Mouse (Mus musculus) heart, adult 11 months (tissue): ENCODE measurements around the gene Ash1l.
A peak's percentile ranks its signal among the peaks of the same experiment; 100 is the strongest.

Experiments used
- DNase-seq: peaks from one replicate; pipeline ENCODE4 v3.0.0; 2022

Gene Ash1l

GRCm38 (mm10) chr3:89092509-89093090 lies 142.2 kb downstream of the Ash1l start:
- DNase-seq = peak; percentile 90

- DNase-seq = peak; percentile 98
Measured at GRCm38 (mm10) chr3:89093175-89093574, 142.8 kb downstream of the Ash1l start, which contains the start of gene Rusc1. Gene Rusc1 (minus strand): TSS chr3:89093311.

- peak; percentile 90 for DNase-seq
Measured at GRCm38 (mm10) chr3:89094021-89094420, 143.6 kb downstream of the Ash1l start.

- peak; percentile 93 for DNase-seq
Measured at GRCm38 (mm10) chr3:89100811-89101210, 150.4 kb downstream of the Ash1l start, which contains the start of gene Gm43738. Gene Gm43738 (minus strand): TSS chr3:89101099.

- no peak for DNase-seq
Measured at GRCm38 (mm10) chr3:89101459-89101811, 151.0 kb downstream of the Ash1l start.

GRCm38 (mm10) chr3:89101812-89102494 lies 151.5 kb downstream of the Ash1l start, which contains the start of gene Fdps:
Gene Fdps (minus strand): TSS chr3:89101959.
- DNase-seq = peak; percentile 100

- peak; percentile 79 for DNase-seq
Measured at GRCm38 (mm10) chr3:89102495-89103290, 152.3 kb downstream of the Ash1l start.

GRCm38 (mm10) chr3:89103291-89103595 lies 152.8 kb downstream of the Ash1l start:
- DNase-seq = peak; percentile 44

- DNase-seq = no peak
Measured at GRCm38 (mm10) chr3:89106881-89107280, 156.5 kb downstream of the Ash1l start.

- DNase-seq = no peak
Measured at GRCm38 (mm10) chr3:89107545-89107944, 157.1 kb downstream of the Ash1l start.

- no peak for DNase-seq
Measured at GRCm38 (mm10) chr3:89108146-89108545, 157.7 kb downstream of the Ash1l start.

GRCm38 (mm10) chr3:89113058-89113457 lies 162.6 kb downstream of the Ash1l start:
- no peak for DNase-seq

- DNase-seq = peak; percentile 78
Measured at GRCm38 (mm10) chr3:89115522-89115921, 165.1 kb downstream of the Ash1l start.

GRCm38 (mm10) chr3:89123313-89123712 lies 172.9 kb downstream of the Ash1l start:
- DNase-seq = peak; percentile 90

- peak; percentile 87 for DNase-seq
Measured at GRCm38 (mm10) chr3:89124241-89124640, 173.8 kb downstream of the Ash1l start.

GRCm38 (mm10) chr3:89125981-89126380 lies 175.6 kb downstream of the Ash1l start:
- no peak for DNase-seq
